Mouse (Mus musculus) liver, embryonic 15.5 days (tissue): Measurements from ENCODE around the gene Ets1. TPM values are rescaled to one million over a fixed set of nuclear protein-coding genes. Genes with fewer than 3 reads are reported as not detected.

Experiments used
- ATAC-seq: fragments of 200-750 bp; cut with Nextera tagmentation; 2 replicates; pipeline ENCODE4 v1.8.0; 2017; ENCODE audit warnings: moderate number of reproducible peaks, mild to moderate bottlenecking, moderate library complexity; ENCODE audit not compliant: insufficient read depth
- H3K27ac ChIP-seq: fragments of 300-500 bp; sonication (generic); replicated peaks from 2 replicates; pipeline ENCODE4 v1.5.1; 2015; ENCODE audit warnings: mild to moderate bottlenecking, inconsistent platforms
- H3K27me3 ChIP-seq: fragments of 300-500 bp; sonication (generic); 2 replicates; pipeline ENCODE4 v1.6.1; 2015; ENCODE audit warnings: mild to moderate bottlenecking, inconsistent platforms
- H3K36me3 ChIP-seq: fragments of 300-500 bp; sonication (generic); replicated peaks from 2 replicates; pipeline ENCODE4 v1.6.1; 2015; ENCODE audit warnings: moderate library complexity, mild to moderate bottlenecking, inconsistent platforms
- H3K4me1 ChIP-seq: fragments of 300-500 bp; sonication (generic); replicated peaks from 2 replicates; pipeline ENCODE4 v1.6.1; 2015; ENCODE audit warnings: inconsistent platforms
- H3K4me2 ChIP-seq: fragments of 300-500 bp; sonication (generic); 2 replicates; pipeline ENCODE4 v1.6.1; 2015; ENCODE audit warnings: moderate library complexity, mild to moderate bottlenecking, inconsistent platforms
- H3K4me3 ChIP-seq: fragments of 300-500 bp; sonication (generic); replicated peaks from 2 replicates; pipeline ENCODE4 v1.5.1; 2015; ENCODE audit warnings: mild to moderate bottlenecking, inconsistent platforms
- H3K9ac ChIP-seq: fragments of 300-500 bp; sonication (generic); 2 replicates; pipeline ENCODE4 v1.6.1; 2015; ENCODE audit warnings: moderate library complexity, mild to moderate bottlenecking, inconsistent platforms
- H3K9me3 ChIP-seq: fragments of 300-500 bp; sonication (generic); replicated peaks from 2 replicates; pipeline ENCODE4 v1.6.1; 2016; ENCODE audit warnings: inconsistent platforms
- WGBS: fragments of 180-500 bp; shearing (Covaris S2); methylation state at CpG from one replicate; pipeline ENCODE4 v1.1.7; 2015; ENCODE audit warnings: mixed read lengths; ENCODE audit not compliant: insufficient replicate concordance; 5-methylcytosine and 5-hydroxymethylcytosine counted together
- polyA plus RNA-seq: library from polyadenylated mRNA; unstranded; fragments of >200 nt; fragmentation: Nextera tagmentation; extraction: Ambion mirVana; gene quantifications from 2 replicates; pipeline ENCODE4 v1.2.1, GENCODE M21; 2015

Ets1 gene
- polyA plus RNA-seq, 1 experiment from 2014 or later: 13.6 TPM

DNA sequence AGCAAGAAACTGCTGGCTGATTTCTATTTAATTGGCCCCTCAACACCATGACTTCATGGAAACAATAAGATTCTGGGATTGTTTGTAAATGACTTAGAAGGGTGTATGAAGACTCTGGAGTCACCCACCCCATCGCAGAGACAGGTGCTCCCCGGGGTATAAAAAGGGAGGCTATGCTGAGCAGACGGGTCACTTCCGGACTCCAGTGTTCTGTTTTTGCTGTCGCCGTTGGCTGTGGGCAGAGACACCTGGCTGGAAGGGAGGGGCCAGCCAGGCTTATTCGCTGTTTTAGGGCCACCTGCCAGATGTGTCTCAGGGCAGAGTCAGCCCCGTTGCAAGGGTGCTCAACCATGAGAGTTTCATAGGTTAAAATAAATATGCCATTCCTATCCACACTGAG is 111.6 kb downstream of the Ets1 start:
- no peak overlapping the region for H3K9ac ChIP-seq
- H3K4me1 ChIP-seq: no peaks in the 10 kb centered on the region; the same call in 1 of the 2 replicates
- H3K9me3 ChIP-seq: no peaks in the 10 kb centered on the region
- H3K27ac ChIP-seq: no peak overlapping the region; the same call in 1 of the 2 replicates
- H3K4me2 ChIP-seq: no peak overlapping the region
- no peaks in the 10 kb centered on the region for H3K27me3 ChIP-seq
- H3K4me3 ChIP-seq: no peak overlapping the region
- no peaks in the 10 kb centered on the region for H3K36me3 ChIP-seq
- ATAC-seq: no peak
- WGBS: 69% methylated on average over 8 of the region's 8 CpGs

DNA sequence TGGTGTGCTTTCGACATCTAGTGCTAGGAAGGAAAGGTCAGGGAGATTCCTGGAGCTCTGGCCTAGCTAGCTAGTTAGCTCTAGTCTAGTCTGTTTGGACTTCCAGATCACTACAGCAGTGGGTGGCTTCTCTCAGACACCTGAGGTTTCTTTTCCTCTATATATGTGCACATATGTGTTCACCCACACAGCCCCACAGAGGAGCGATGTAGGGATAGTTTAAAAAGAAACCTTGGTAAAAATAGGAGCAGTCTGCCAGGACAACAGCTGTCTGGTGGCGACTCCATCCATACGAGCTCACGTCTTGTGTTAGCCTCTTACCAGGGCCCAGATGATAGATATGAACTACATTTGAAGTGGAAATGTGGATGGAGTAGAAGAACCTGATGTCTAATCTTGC is 112.5 kb downstream of the Ets1 start:
- Histone ChIP-seq H3K4me2 (no peak overlapping the region), H3K9ac (no peak overlapping the region), H3K36me3 (no peaks in the 10 kb centered on the region), H3K27ac (no peak overlapping the region), H3K4me1 (no peaks in the 10 kb centered on the region), H3K4me3 (no peak overlapping the region), H3K27me3 (no peaks in the 10 kb centered on the region), H3K9me3 (no peaks in the 10 kb centered on the region)
- ATAC-seq: no peak
- WGBS: 64% methylated on average over 5 of the region's 5 CpGs

DNA sequence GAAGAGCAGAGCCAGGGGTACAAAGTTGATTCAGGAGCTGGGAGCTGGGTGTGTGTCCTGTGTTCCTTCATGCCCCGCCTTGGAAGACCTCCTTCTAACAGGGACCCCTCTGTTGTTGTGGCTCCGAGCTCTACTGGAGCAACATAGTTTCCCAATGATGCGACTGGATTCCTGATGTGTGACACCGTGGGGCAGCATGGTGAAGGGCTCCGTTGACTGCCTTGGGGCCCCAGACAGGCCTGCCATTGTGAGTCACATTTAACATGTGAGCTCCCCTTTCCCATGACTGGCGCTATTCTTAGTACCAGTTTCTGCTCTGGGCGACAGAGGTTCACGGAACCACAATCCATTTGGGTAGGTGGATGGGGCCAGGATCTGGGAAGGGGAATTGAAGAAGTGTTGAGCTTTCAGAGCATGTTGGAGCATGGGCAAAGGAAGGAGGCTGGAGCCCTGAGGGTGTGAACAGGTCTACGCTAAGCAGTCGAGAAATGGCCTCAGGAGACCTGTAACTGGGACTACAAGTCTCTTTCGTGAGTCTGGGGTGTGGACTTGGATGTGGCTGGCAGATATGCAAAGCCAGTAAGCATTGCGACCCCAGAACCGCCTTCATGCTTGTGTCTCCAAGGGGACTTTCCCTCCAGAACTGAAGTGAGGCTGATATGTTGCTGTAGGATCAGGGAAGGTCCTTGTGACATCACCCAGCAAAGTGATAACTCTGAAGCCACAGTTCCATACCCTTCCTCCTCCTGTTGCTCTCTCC is 113.9 kb downstream of the Ets1 start:
- no peak for ATAC-seq
- no peak overlapping the region for H3K4me3 ChIP-seq
- H3K27ac ChIP-seq: no peak overlapping the region
- H3K27me3 ChIP-seq: no peaks in the 10 kb centered on the region
- 64% methylated on average over 13 of the region's 13 CpGs for WGBS
- H3K9me3 ChIP-seq: no peaks in the 10 kb centered on the region
- no peaks in the 10 kb centered on the region for H3K36me3 ChIP-seq
- no peaks in the 10 kb centered on the region for H3K4me1 ChIP-seq
- no peak overlapping the region for H3K4me2 ChIP-seq
- no peak overlapping the region for H3K9ac ChIP-seq

DNA sequence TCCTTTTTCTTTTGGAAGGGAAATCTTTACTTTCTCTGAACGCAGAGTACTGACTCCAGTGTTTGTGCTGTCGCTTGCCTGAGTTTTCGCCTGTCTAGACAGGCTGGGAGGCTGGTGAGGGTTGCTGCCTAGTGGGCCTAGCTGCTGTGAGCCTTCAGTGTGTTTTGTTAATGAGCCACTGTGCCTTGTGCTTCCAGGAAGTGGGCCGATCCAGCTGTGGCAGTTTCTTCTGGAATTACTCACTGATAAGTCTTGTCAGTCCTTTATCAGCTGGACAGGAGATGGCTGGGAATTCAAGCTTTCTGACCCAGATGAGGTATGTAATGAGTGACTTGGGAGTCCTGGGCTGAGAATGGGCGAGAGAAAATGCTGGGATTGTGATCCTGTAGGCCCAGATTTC is 116.6 kb downstream of the Ets1 start:
- Histone ChIP-seq H3K4me1 (no peaks in the 10 kb centered on the region), H3K36me3 (no peaks in the 10 kb centered on the region), H3K4me3 (no peak overlapping the region), H3K9me3 (no peaks in the 10 kb centered on the region), H3K27ac (no peak overlapping the region), H3K4me2 (no peak overlapping the region), H3K9ac (no peak overlapping the region), H3K27me3 (no peaks in the 10 kb centered on the region)
- ATAC-seq: no peak
- 44% methylated on average over 5 of the region's 5 CpGs for WGBS

DNA sequence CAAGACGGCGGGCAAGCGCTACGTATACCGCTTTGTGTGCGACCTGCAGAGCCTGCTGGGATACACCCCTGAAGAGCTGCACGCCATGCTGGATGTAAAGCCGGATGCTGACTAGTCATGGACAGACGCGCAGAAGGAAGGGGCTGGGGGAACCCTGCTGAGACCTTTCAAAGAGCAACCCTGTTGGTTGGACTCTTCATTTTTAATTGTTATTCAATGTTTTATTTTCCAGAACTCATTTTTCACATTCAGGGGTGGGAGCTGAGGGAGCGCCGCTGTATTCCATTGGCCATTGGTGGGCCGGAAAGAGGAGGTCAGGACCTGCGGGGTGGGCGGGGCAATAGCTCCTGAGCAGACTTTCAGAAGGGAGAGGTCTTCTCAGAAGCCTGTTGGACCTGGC is 118.3 kb downstream of the Ets1 start:
- H3K27me3 ChIP-seq: no peaks in the 10 kb centered on the region
- H3K9ac ChIP-seq: no peak overlapping the region
- H3K36me3 ChIP-seq: no peaks in the 10 kb centered on the region
- H3K4me3 ChIP-seq: no peak overlapping the region
- ATAC-seq: no peak
- WGBS: 80% methylated on average over 15 of the region's 15 CpGs
- H3K4me2 ChIP-seq: no peak overlapping the region
- H3K9me3 ChIP-seq: no peaks in the 10 kb centered on the region
- no peak overlapping the region for H3K27ac ChIP-seq
- H3K4me1 ChIP-seq: no peaks in the 10 kb centered on the region

DNA sequence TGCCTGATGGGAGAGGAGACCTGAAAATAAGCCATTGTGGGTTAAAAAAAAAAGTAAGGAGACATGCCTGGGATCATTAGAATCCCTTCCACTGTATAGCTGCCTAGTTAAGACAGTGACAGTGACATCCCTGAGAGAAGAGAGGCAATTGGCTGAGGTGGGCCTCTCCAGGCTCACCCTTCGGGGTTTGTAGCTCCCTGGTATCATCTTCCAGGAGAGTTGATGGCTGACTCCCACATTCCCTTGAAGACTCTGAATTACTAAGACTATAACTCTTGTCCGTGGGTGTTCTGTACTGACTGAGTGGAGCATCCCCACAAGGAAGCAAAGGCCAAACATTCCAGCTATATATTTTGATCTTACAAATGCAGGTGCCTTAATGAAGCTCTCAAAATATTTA is 120.0 kb downstream of the Ets1 start:
- H3K4me1 ChIP-seq: no peaks in the 10 kb centered on the region
- H3K9ac ChIP-seq: no peak overlapping the region
- H3K36me3 ChIP-seq: no peaks in the 10 kb centered on the region
- H3K4me2 ChIP-seq: no peak overlapping the region
- H3K27me3 ChIP-seq: no peaks in the 10 kb centered on the region
- no peak for ATAC-seq
- no peak overlapping the region for H3K27ac ChIP-seq
- no peak overlapping the region for H3K4me3 ChIP-seq
- WGBS: 53% methylated on average over 2 of the region's 2 CpGs
- H3K9me3 ChIP-seq: no peaks in the 10 kb centered on the region

DNA sequence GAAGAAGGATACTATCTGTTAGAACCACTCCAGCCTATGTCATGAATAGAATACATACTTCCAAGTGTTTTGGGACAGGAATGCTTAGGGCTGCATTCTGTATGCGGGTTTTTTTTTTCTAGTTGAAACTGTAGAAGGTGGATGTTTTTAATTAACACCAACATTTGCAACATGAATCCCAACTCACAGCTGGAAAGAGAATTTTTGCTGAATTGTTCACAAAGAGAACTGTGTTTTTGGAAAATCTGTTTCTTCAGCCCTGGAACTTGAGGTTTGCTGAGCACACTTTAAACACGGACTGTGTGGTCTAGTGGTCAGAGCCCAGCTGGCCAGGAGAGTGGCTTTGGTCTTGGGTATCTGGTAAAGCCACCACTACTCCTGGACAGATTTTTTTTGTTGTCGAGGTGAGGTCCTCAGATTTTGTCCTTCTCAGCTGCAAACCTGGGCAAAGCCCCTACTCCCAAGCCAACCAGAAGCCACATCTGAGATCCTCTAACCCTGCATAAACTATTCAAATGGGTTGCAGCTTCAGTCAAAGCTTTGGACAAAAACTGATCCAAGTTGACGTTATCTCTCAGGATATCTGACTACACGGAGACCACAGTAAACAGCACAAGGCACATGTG is 122.4 kb downstream of the Ets1 start:
- H3K9me3 ChIP-seq: no peaks in the 10 kb centered on the region
- no peak overlapping the region for H3K4me2 ChIP-seq
- H3K27me3 ChIP-seq: no peaks in the 10 kb centered on the region
- 51% methylated on average over 5 of the region's 5 CpGs for WGBS
- H3K9ac ChIP-seq: no peak overlapping the region
- H3K4me3 ChIP-seq: no peak overlapping the region
- no peak overlapping the region for H3K27ac ChIP-seq
- H3K4me1 ChIP-seq: no peaks in the 10 kb centered on the region
- ATAC-seq: no peak
- H3K36me3 ChIP-seq: no peaks in the 10 kb centered on the region

DNA sequence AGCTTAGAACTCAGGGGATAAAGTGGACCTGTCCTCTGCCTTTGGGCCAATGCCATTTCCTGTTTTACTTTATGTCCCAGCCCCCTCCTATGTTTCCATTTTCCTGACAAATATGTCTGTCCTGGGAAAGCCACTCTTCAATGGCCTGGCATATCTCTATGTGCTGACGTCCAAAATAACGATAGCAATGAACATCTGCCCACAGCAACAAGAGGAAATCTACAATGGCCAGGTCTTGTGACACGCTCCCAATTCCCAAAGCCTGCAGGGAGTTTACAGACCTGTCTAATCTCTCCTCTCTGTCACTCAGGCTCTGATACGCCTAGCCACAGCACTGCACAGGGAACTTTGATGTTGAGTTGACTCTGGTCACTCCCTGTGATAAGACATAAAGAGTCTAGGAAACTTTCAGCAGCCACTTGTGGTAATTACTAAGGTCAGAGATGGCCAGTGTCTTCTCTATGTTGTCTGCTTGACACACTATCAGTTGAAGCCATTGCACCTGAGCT is 124.7 kb downstream of the Ets1 start:
- H3K36me3 ChIP-seq: no peaks in the 10 kb centered on the region
- no peaks in the 10 kb centered on the region for H3K9me3 ChIP-seq
- no peak for ATAC-seq
- H3K27ac ChIP-seq: no peak overlapping the region
- H3K4me2 ChIP-seq: no peak overlapping the region
- 36% methylated on average over 4 of the region's 4 CpGs for WGBS
- no peak overlapping the region for H3K4me3 ChIP-seq
- H3K27me3 ChIP-seq: no peaks in the 10 kb centered on the region
- no peaks in the 10 kb centered on the region for H3K4me1 ChIP-seq
- H3K9ac ChIP-seq: no peak overlapping the region

DNA sequence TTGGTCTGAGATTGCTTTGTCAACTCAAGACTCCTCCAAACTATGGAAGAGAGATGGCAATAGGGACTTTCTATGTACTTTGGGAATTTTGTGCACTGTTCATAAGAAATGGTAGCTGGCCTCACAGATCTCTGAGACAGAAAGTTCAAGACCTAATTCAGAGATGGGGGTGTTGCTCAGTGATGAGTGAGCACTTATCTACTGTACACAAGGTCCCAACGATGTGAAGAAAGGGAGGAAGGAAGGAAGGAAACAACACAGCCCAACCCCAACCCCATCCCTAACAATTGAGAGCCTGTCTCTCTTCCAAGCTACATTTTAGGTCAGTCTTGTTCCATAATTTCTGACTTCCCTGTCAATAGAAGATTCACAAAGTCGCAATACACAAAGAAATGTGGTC is 125.3 kb downstream of the Ets1 start:
- H3K4me2 ChIP-seq: no peak overlapping the region
- no peaks in the 10 kb centered on the region for H3K4me1 ChIP-seq
- H3K27ac ChIP-seq: no peak overlapping the region
- H3K36me3 ChIP-seq: no peaks in the 10 kb centered on the region
- WGBS: 22% methylated on average over 2 of the region's 2 CpGs
- H3K9me3 ChIP-seq: no peaks in the 10 kb centered on the region
- no peaks in the 10 kb centered on the region for H3K27me3 ChIP-seq
- no peak overlapping the region for H3K4me3 ChIP-seq
- no peak for ATAC-seq
- no peak overlapping the region for H3K9ac ChIP-seq

DNA sequence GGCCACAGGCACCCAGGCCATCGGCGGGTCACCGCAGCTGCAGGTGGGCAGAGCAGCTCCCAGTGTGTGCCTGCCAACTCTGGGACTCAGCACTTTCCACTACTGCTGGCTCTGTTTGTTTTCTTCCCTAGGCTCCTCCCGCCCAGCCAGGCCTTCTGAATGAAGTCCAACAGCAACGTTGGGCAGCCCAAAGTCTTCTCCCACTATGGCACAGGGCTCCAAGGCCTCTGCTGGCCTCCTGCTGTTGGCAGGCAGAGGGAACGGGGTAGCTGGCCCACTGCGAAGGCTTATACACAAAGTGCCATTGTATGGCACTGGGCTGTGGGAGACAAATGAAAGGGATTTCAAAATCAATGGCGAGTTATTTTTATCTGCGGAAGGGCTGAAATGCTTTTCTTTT is 128.4 kb downstream of the Ets1 start:
- no peak overlapping the region for H3K4me2 ChIP-seq
- no peak overlapping the region for H3K9ac ChIP-seq
- no peaks in the 10 kb centered on the region for H3K27me3 ChIP-seq
- H3K4me3 ChIP-seq: no peak overlapping the region
- H3K36me3 ChIP-seq: no peaks in the 10 kb centered on the region
- no peak overlapping the region for H3K27ac ChIP-seq
- no peaks in the 10 kb centered on the region for H3K4me1 ChIP-seq
- no peak for ATAC-seq
- 65% methylated on average over 9 of the region's 9 CpGs for WGBS
- H3K9me3 ChIP-seq: no peaks in the 10 kb centered on the region

DNA sequence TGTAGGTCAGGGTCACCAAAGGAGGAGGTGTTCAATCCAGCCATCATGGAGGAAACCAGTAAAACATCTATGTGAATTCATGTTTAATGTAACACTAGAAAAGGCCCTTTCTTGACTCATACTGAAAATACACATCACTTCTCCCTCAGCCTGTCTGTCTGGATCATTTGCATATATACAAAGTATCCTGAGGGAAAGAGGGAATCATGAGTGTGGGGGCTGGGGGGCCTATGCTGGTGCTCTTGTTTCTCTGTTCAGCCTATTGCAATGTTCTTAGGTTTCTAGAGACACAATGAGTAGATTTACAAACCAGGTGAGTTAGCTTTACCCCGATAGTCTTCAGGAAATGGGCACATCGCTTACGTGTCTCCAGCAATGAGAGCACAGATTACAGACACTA is 129.1 kb downstream of the Ets1 start:
- 77% methylated on average over 3 of the region's 3 CpGs for WGBS
- H3K4me2 ChIP-seq: no peak overlapping the region
- no peak overlapping the region for H3K4me3 ChIP-seq
- no peaks in the 10 kb centered on the region for H3K9me3 ChIP-seq
- H3K9ac ChIP-seq: no peak overlapping the region
- H3K4me1 ChIP-seq: no peaks in the 10 kb centered on the region
- no peaks in the 10 kb centered on the region for H3K27me3 ChIP-seq
- no peaks in the 10 kb centered on the region for H3K36me3 ChIP-seq
- ATAC-seq: no peak
- H3K27ac ChIP-seq: no peak overlapping the region
